Mouse (Mus musculus) brain, embryonic 14.5 days (tissue): ENCODE results near the gene Cox8b.
"Not testable (repeated sequence)": the region's sequence is repeated elsewhere in the genome, so short reads cannot be mapped to it uniquely, and the experiment has no call there.

Source experiments
- CTCF ChIP-seq: fragments of 200-500 bp; IDR thresholded peaks from 2 replicates; pipeline ENCODE4 v1.5.1; 2012; ENCODE audit warnings: inconsistent platforms, mild to moderate bottlenecking, moderate library complexity, borderline replicate concordance; ENCODE audit not compliant: insufficient read depth, insufficient read length; ENCODE audit errors: extremely low read depth
- POLR2A ChIP-seq: fragments of 200-500 bp; IDR thresholded peaks from 2 replicates; pipeline ENCODE4 v1.6.1; 2012; ENCODE audit warnings: mild to moderate bottlenecking, inconsistent platforms, borderline replicate concordance; ENCODE audit not compliant: poor library complexity, insufficient read depth, insufficient read length, severe bottlenecking; ENCODE audit errors: extremely low read depth

DNA sequence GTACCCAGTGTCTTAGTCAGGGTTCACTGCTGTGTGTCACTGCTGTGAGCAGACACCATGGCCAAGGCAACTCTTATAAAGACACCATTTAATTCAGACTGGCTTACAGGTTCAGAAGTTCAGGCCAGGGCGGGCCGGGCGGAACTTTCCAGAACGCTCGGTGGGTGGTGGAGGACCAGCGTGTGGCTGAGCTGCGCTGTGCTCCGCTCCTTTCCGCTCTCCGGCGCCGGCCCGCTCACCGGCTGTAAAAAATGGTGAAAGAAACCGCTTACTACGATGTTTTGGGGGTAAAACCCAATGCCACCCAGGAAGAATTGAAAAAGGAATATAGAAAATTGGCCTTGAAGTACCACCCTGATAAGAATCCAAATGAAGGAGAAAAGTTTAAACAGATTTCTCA, 9.6 kb downstream of the Cox8b start:
- not testable (repeated sequence) for TF ChIP-seq CTCF, POLR2A
